Mouse (Mus musculus): ENCODE data around the gene Cux2.

Gene Cux2

DNA sequence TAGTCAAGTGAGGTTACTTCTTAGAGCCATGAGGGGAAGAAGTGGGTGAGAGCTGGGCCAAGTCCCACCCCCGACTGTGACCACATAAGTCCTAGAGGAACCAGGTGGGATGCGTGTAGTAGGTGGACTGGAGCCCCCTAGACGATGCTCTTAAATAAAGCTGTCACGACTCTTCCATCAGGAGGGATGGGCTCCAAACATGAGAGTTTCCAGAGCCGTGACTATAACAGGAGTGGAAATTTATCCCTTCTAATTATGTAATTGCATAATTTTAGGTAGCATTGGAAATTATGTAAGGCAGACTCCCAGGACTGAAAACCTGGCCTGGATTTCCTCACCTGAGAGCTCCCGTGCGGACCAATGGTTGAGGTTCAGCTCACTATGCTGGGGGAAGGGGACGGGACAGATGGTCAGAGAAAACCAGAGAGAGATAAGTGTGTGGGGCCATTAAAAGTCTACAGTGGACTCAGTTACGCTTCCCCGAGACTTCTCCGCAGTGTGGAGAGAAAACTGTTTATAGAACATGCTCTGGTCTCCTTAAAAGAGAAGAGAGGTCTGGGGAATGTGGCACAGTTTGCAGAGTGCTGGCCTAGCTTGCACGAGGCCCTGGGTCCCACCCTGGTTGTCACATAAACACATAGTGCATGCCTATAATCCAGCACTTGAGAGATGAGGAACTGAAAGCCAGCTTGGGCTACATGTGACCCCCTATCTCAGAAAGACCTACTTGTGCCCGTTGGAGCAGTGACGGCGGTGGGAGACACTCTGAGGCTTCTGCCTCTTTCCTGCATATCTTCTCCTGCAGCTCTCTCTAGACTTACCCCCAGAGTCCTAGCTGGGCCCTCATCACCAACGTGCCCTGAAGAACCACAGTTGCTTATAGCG, 126.7 kb downstream of the Cux2 start:
- DNase-seq (ENCODE audit: low spot score in 2 of 2): no peak

DNA sequence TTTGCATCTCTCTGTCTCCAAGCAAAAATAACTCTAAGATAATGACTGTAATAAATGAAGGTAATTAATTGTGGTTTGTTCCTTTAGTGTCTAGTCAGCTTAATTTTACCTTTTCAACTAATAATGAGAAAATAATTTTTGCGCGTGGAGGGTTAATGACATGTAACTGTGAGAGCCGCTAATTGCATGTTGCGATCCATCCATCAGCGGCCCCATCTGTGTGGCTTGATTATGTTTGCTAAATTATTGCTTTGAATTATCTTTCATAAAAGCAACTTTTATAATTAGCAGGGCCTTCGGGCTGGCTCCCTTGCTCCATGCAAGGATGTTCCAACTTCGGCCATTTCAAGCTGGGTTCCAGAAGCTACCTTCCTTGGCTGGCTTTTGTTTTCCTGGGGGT, 130.7 kb downstream of the Cux2 start:
- no peak for DNase-seq (ENCODE audit: low spot score in 2 of 2)

DNA sequence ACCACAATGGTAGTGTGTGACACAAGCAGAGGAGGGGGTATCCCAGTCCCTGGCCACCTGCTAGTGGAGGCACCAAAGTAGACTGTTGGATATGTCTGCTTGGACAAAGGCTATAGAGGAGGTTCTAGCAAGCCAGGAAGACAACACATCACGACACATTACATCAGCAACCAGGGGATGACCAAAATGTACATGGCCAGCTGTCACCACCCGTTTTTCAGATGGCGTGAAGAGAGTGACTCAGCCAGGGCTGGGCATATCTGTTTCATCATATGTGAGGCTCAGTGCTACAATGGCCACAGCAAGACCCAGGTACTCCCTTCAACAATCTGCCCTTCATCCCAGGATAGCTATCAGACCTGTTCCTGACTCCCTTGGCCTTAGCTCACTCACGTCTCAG, 133.1 kb downstream of the Cux2 start:
- DNase-seq (ENCODE audit: low spot score in 2 of 2): no peak

DNA sequence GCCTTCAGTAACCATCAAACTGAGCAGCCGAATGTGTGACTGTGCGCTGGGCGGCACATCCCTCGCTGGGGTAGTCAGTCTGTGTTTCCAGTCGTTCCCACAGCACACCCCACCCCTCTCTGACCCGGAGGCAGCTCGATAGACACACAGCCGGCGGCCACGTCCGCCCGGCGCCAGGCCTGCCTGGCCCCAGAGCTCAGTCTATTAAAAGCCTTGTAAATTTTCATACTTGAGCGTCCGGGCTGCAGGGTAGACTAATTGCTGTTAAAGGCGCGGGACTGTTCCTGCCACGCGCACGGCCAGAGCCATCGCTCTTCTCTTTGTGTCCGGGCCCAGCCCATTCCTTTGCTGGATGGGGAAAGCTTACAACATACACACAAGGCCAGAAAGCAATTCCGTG, 135.9 kb downstream of the Cux2 start:
- DNase-seq (ENCODE audit: low spot score in 2 of 2): no peak

DNA sequence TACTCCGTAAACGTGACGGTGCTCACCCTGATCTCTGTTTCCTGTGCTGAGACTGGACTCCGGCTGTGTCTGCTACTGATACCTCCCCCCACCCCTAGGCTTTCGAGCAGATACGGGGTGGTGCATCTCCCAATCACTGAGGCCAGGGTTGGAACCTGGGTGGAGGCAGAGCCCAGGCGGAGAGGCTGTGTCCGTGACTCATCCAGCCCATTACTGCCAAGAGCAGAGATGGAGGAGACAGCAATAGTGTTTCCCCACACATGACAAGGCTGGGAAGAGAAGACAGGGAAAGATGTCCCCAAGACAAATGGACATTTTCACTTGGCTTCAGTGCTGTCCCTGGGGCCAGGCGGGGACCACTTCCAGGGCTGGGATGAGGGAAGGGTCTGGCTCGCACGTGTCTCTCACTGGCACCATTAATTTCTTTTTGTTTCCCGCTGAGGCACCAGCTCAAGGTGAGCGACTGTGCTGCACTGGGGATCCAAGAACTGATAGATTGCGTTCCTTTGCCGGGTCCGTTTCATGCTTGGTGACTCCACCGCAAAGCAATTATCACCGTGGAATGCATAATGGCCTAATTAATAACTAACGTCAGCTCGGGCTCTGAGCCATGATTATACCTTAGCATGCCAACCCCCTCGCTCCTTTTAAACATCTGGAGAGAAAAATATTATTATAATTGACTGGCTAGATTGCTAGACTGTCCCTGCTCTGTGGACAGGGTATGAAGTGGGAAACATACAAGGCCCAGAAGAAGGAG, 140.5 kb downstream of the Cux2 start:
- DNase-seq (ENCODE audit: low spot score in 2 of 2): no peak

DNA sequence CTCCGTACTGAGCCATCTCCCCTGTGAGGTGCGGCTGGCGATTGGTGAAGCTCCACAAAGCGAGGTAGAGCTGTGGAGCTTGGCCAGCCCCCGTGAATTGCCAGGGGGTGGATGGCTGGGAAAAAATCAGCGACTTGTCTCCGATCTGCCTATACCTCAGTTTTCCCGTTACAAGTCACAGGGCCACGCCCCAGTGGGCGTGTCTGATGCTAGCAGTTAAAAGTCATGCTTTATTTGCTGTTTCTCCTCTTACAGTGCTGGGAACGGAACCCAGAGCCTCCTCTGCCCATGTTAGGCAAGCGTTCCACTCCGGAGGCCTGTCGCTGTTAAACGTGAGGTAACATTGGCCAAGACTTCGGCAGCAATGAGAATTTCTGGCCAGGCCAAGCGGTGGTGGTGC, 144.2 kb downstream of the Cux2 start:
- DNase-seq (ENCODE audit: low spot score in 2 of 2): no peak

DNA sequence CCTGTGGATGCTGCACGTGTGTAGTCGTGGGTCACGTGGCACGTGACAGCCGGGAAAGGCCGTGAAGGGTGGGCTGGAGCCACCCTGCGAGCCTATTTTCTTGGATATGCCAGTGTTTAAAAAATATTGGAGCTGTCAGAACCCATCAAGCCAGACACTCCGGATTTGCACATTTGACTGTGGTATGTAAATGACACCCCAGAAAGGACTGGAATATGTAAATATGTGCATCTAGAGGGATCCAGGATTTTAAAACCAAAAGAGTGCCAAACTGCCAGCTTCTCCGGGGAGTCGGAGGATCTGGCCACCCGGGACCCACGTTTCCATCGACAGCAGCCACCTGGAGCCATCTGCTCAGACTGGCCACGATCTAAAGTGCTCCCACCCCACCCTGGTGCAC, 145.1 kb downstream of the Cux2 start:
- no peak for DNase-seq (ENCODE audit: low spot score in 2 of 2)

DNA sequence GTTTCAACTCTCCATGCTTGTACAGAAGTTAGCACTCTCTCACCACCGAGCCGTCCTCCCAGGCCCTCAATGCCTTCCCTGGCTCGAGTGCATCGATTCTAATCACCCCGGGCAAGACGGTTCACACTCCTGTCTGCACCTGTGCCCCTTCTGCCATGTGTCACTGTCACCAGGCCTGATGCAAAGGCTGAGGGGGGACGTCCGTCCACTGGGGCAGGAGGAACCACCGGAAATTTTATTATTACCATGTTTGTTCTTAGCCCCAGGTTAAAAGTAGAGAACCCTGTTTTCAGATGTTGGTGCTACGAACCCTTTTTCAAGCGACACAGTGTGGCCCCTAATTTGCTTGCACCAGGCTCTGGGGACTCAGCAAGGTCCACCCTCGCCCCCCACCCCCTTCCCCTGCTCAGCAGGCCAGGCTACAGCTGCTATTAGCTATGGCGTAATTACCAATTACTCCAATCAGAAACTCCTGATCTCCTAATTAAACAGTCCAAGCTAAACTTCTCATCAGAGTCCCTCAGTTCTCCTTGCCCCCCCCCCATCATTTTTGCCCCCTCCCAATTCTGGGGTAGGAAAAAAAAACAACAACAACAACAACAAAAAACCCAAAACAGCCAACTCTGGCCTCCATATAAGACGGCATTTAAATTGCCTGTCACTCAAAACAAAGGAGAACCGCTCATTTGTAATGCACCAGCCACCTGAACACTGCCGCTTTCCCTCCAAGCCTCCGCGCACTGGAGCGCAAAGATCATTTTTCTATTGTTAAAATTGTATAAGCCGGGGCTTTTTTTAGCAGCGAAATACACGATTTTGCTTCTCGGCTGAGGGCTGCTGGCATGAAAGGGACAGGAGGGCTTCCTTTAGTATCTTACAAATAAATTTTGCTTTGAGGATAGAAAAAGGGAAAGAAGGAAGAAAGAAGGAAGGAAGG, 146.8 kb downstream of the Cux2 start:
- no peak for DNase-seq (ENCODE audit: low spot score in 2 of 2)

DNA sequence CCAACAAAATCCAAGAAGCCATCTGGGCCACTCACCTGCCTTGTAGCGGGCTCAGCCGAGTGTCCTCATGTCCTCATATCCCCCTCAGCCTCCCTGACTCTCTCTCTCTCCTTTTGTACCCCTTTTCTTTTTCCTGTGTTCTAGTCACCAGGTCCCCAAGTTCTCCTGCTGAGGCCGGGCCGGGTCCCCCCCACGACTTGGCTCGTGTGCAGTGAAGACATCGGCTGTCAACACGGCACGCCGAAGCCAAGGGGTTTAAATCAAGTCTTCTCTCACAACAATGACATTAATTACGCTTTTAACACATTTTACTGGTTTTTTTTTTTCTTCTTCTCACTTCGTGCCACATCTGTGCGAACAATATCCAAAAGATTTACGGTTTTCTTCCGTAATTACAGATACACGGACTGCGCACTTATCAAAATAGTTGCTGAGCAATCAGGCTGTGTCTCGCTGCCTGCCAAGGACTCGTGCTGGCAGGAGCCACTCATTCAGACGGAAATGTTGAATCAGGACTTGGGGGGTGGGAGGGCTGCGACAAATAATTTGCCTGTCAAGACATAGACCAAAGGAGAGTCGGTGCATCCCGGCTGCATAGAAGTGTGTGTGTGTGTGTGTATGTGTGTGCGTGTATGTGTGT, 154.7 kb downstream of the Cux2 start:
- no peak for DNase-seq (ENCODE audit: low spot score in 2 of 2)

DNA sequence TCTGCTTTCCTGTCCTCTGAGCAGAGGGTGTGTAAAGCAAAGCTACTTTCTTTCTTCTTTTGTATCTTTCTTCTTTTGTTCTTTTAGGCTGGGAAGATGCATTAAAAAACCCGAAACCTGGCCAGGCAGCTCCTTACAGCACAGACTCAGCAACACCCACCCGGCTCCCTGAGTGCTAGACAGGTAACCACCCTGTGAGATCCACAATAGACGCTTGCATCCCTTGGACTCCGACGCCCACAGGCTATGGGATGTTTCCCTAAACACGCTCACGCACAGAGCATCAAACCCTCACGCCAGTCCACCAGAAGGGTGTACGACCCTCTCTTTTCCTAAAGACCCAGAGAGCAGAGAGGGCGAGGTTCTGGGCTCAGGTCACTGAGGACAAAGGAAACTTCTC, 155.3 kb downstream of the Cux2 start:
- no peak for DNase-seq (ENCODE audit: low spot score in 2 of 2)

DNA sequence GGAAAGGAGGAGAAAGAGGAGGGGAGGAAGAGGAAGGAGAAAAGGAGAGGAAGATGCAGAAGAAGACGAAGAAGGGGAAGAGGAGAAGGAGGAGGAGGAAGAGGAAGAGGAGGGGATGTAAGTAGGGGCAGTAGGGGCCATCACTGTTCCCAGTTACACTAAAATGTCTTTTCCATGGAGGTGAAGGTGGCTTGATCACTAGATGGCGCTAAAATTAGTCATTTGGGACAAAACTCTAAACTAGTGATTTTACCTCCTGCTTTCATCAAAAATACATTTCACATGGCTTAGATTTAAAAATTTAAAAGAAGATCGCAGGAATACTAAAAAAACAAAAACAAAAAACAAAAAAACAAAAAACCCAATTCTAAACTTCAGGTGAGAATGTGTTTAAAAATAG, 156.3 kb downstream of the Cux2 start:
- DNase-seq (ENCODE audit: low spot score in 2 of 2): no peak

DNA sequence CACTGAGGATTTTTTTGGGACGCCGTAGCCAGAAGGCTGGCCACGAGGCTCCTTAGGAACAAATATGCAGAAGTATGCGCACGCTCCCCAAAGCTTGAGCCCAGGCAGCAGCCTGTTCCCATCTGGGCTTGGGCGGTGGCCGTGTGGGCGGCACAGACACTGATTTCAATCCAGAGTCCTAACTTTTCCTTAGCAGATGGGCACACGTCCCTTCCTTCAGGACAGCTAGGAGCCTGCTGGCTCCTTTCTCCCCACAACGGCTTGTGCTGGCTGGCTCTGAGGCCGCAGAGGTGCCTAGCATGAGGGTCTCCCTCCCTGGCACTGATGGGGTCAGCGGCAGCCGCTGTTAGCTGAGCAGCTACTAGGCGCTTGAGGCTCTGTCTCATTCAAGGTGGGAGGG, 157.6 kb downstream of the Cux2 start:
- DNase-seq (ENCODE audit: low spot score in 2 of 2): no peak

DNA sequence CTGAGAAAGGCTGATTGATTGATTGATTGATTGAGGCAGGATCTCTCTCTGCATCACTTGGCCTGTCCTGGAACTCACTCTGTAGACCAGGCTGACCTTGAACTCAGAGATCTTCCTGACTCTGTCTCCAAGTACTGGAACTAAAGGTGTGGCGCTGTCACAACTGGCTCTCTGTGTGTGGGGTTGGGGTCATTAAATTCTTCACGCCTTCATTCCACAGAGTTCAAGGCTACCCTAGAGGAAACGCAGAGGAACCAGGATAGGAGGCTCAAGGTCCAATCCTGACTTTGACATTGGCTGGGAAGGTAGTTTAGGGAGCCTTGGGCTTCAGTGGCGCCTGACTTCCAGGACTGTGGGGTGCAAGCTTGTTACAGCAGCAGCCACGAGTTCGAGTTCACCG, 159.0 kb downstream of the Cux2 start:
- DNase-seq (ENCODE audit: low spot score in 2 of 2): no peak

DNA sequence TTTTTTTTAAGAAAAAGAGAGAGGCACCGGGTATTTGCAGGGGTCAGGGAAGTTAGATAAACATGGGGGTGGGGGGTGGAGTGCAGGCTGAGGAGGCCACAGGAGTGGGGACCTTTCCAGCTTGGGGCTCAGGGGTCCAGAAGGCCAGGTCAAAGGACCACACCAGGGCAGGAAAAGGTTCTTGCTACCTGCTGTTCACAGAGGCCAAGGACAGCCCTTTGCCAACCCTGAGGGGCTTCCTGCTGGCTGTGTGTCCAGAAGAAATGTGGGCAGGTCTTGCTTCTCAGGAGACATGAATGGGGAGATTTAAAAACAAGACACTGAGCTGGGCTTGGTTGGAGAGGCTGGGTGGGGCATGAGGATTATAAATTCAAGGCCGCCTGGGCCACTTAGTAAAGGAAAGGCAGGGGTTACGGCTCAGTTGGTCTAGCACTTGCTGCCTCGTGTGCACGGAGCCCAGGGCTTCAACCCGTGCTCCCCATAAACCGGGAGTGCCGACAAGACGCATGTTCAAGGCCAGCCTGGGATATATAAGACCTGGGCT, 160.0 kb downstream of the Cux2 start:
- no peak for DNase-seq (ENCODE audit: low spot score in 2 of 2)

DNA sequence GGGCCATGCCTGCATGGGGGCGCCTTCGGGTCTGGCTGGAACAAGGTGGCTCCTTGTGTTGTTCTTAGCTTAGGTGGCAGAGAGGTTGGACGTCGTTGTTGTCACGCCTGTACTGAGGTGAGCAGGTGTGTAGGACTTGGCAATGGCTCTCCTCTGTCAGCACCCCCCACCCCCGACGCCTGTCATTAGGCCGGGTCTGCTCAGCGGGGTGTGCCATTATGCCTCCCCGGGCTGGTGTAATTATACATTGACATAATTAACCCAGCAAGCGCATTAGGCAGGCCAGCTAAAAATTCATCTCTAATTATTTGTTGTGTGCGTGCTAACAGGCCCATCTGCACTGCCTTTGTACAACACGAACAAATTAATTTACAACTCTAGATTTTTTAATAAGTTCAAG, 160.5 kb downstream of the Cux2 start:
- no peak for DNase-seq (ENCODE audit: low spot score in 2 of 2)

DNA sequence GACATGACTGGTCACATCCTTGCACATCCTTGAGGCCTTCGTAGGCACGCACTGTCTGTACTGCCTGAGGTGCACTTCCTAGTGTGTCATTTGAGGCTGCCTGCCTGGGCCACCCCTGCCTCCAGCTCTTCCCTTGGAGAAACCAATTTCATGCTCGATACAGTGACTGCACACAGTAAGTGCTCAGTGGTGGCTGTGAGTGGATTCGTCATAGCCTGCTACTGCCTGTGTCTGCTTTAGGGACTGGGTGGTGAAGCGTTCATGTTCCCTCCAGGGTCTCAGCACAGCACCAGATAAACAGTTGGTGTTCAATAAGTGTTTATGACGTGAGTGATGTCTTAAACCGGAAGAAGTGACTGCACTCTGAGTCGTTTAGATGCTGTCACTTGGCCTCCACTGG, 166.5 kb downstream of the Cux2 start:
- no peak for DNase-seq (ENCODE audit: low spot score in 2 of 2)

DNA sequence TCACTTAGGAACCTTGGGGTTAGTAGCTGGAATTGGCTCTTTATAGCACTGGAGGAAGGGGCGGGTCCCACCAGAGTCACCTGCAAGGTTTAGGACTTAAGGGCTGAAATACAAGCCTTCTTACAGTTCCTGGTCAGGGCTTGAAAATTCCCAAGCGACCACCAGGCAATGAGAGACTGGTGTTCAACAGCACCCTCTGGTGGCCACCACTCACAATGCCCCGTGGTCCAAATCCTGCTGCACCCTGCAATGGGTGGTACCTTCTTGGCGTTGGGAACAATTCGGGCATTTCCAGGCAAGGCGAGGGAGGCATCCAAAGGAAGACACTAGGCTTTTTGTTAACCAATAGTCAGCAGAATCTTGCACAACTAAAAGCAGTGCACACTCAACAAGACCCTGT, 170.7 kb downstream of the Cux2 start:
- peak in 1 of 2 experiments; percentile 31 for DNase-seq (ENCODE audit: low spot score in 2 of 2)

DNA sequence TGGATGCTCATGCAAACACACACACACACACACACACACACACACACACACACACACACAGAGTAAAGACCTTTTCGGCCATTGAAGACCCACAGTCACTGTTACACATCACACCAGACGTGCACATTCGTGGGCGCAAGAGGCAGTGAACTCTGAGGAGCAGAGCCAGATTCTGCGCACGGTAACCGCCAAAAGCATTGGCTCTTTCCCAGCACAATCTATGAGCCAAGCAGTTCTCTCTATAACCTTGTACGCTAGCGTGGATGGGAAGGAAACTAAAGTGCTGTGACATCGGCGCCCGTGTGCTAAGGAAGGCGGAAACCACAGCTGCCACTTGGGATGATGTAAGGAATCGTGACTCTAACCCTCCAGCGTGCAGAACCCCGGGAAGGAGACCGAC, 171.2 kb downstream of the Cux2 start:
- DNase-seq (ENCODE audit: low spot score in 2 of 2): no peak

DNA sequence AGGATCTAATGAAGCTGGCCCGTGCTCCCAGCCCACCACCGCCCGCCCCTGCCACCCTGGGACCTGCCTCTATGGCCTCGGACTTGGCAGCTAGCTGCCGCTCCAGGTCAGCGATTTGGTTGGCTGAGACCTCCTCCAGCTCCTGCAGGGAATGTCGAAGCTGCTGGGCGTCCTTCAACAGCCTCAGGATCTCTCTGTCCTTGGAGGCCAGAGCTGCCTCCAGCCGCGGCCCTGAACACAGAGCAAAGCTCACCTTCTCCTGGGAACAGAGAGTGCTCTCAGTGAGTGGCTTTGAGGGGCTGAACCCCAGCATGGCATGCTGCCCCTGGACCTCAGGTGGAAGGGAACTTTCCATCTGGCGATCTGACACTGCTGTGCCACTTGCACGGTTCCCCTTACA, 173.0 kb downstream of the Cux2 start:
- DNase-seq (ENCODE audit: low spot score in 2 of 2): no peak

DNA sequence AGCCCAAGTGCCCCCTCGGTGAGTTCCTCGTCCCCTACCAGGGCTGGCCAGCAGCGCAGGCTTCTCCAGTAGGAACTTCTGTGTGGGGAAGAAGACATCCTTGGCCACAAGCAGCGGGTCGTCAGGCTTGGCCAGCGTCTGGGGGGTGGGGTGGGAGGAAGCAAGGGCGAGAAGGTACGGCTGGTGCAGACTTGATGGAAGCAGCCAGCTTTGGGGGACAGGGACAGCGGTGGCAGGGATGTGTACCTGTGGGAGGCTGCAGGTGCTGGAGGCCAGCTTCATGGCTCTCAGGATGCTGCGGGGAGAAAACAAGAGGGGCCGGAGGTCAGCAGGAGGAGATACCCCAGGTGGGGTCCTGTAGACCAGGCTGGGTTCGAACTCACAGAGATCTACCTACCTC, 174.9 kb downstream of the Cux2 start:
- DNase-seq (ENCODE audit: low spot score in 2 of 2): no peak

DNA sequence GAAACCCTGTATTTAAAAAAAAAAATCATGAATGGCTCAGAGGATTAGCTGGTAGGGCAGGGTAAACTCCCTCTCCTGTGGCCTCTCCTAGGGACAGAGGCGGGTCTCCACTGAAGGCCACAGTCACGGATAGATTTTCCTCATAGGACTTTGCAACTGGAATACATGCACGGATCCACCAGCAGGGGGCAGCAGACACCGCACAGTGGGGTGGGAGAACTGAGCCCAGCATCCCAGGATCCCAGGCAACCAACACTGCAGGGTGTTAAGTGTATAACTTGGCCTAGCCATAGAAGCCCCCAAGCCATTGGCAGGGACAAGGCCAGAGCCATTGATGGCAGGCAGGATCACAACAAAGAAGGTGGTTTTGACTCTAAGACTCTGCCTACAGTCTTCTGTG, 177.7 kb downstream of the Cux2 start:
- DNase-seq (ENCODE audit: low spot score in 2 of 2): peak; percentile 90 to 91

Measured in cerebellum, postnatal 4 days (tissue).